Mouse (Mus musculus) hindbrain, postnatal 0 days (tissue): Measurements from ENCODE around the gene Osbpl2. TPM values are rescaled to one million over a fixed set of nuclear protein-coding genes. Genes with fewer than 3 reads are reported as not detected.
A peak's percentile ranks its signal among the peaks of the same experiment; 100 is the strongest.

Experiments
- ATAC-seq: fragments of 200-750 bp; cut with Nextera tagmentation; 2 replicates; pipeline ENCODE4 v1.8.0; 2017; ENCODE audit warnings: mild to moderate bottlenecking, moderate TSS enrichment, moderate library complexity
- DNase-seq: peaks from one replicate; pipeline ENCODE4 v3.0.0-alpha.2; 2015; ENCODE audit warnings: low spot score
- H3K27ac ChIP-seq: fragments of 300-500 bp; sonication (generic); 2 replicates; pipeline ENCODE4 v1.5.1; 2014; ENCODE audit warnings: mild to moderate bottlenecking
- H3K27me3 ChIP-seq: fragments of 300-500 bp; sonication (generic); 2 replicates; pipeline ENCODE4 v1.6.1; 2014; ENCODE audit warnings: low read length, mixed read lengths; ENCODE audit not compliant: insufficient read depth
- H3K36me3 ChIP-seq: fragments of 300-500 bp; sonication (generic); 2 replicates; pipeline ENCODE4 v1.6.1; 2014; ENCODE audit warnings: low read length, mixed read lengths; ENCODE audit not compliant: insufficient read depth
- H3K4me1 ChIP-seq: fragments of 300-500 bp; sonication (generic); 2 replicates; pipeline ENCODE4 v1.6.1; 2014; ENCODE audit warnings: antibody characterized with exemption, low read length, mixed read lengths; ENCODE audit not compliant: insufficient read depth
- H3K4me2 ChIP-seq: fragments of 300-500 bp; sonication (generic); 2 replicates; pipeline ENCODE4 v1.6.1; 2014; ENCODE audit warnings: low read depth, mild to moderate bottlenecking, low read length, moderate library complexity, mixed read lengths
- H3K4me3 ChIP-seq: fragments of 300-500 bp; sonication (generic); 2 replicates; pipeline ENCODE4 v1.5.1; 2014; ENCODE audit warnings: low read length
- H3K9ac ChIP-seq: fragments of 300-500 bp; sonication (generic); replicated peaks from 2 replicates; pipeline ENCODE4 v1.6.1; 2014; ENCODE audit warnings: mild to moderate bottlenecking, low read length, moderate library complexity, mixed read lengths
- H3K9me3 ChIP-seq: fragments of 300-500 bp; sonication (generic); 2 replicates; pipeline ENCODE4 v1.6.1; 2016; ENCODE audit warnings: low read length, mixed read lengths
- CTCF ChIP-seq: IDR thresholded peaks from 2 replicates; pipeline ENCODE4 v1.5.1; 2016; ENCODE audit warnings: antibody characterized with exemption, control low read depth, low read depth
- WGBS: fragments of 180-500 bp; shearing (Covaris S2); extraction: QIAGEN DNeasy Blood & Tissue Kit; methylation state at CpG from one replicate; pipeline ENCODE4 v1.1.7; 2014; 5-methylcytosine and 5-hydroxymethylcytosine counted together
- polyA plus RNA-seq: library from polyadenylated mRNA; unstranded; fragments of >200 nt; fragmentation: Nextera tagmentation; extraction: Ambion mirVana; gene quantifications from 2 replicates; pipeline ENCODE4 v1.2.1, GENCODE M21; 2015
- total RNA-seq: library from RNA; depleted of rRNA; stranded (reverse); fragments of >200 nt; gene quantifications from 2 replicates; pipeline ENCODE4 v1.2.3, GENCODE M21; 2014

Osbpl2 gene
- total and polyA plus RNA-seq, 2 experiments from 2014 or later = 39.2 to 57.9 TPM

GRCm38 (mm10) chr2:180148551-180148950 is 29.4 kb downstream of the Osbpl2 start:
- WGBS = 84% methylated on average over 9 of the region's 9 CpGs
- H3K4me3 ChIP-seq = no peak overlapping the region
- no peaks in the 10 kb centered on the region for H3K27me3 ChIP-seq
- TF ChIP-seq CTCF = no peak
- DNase-seq = no peak
- no peak overlapping the region for H3K4me2 ChIP-seq
- no peak overlapping the region for H3K9ac ChIP-seq
- ATAC-seq = no peak
- H3K9me3 ChIP-seq = no peaks in the 10 kb centered on the region
- peaks cover 50% of the 10 kb centered on the region for H3K36me3 ChIP-seq
- H3K27ac ChIP-seq = no peak overlapping the region
- no peaks in the 10 kb centered on the region for H3K4me1 ChIP-seq

GRCm38 (mm10) chr2:180154796-180155195 is 35.7 kb downstream of the Osbpl2 start:
- H3K4me3 ChIP-seq = no peak overlapping the region
- TF ChIP-seq CTCF = no peak
- ATAC-seq = peak; percentile 58
- H3K4me2 ChIP-seq = no peak overlapping the region
- 58% methylated on average over 3 of the region's 3 CpGs for WGBS
- peaks cover 54% of the 10 kb centered on the region for H3K36me3 ChIP-seq
- H3K27me3 ChIP-seq = no peaks in the 10 kb centered on the region
- H3K27ac ChIP-seq = no peak overlapping the region
- no peak overlapping the region for H3K9ac ChIP-seq
- H3K9me3 ChIP-seq = no peaks in the 10 kb centered on the region
- H3K4me1 ChIP-seq = no peaks in the 10 kb centered on the region
- peak; percentile 50 for DNase-seq

GRCm38 (mm10) chr2:180158627-180159026 is 39.5 kb downstream of the Osbpl2 start:
- Histone ChIP-seq H3K36me3 (peaks cover 66% of the 10 kb centered on the region), H3K27me3 (no peaks in the 10 kb centered on the region), H3K4me3 (no peak overlapping the region), H3K9me3 (no peaks in the 10 kb centered on the region), H3K4me1 (no peaks in the 10 kb centered on the region), H3K9ac (no peak overlapping the region), H3K27ac (no peak overlapping the region), H3K4me2 (no peak overlapping the region)
- WGBS = 96% methylated on average over 3 of the region's 3 CpGs
- ATAC-seq (no peak), DNase-seq (no peak)
- TF ChIP-seq CTCF = no peak

- no peak overlapping the region for H3K9ac ChIP-seq
- H3K4me1 ChIP-seq = peaks cover 3% of the 10 kb centered on the region; the same call in 1 of the 2 replicates
- no peaks in the 10 kb centered on the region for H3K9me3 ChIP-seq
- peak; percentile 47; the same call in 1 of the 2 replicates for ATAC-seq
- peaks cover 22% of the 10 kb centered on the region for H3K36me3 ChIP-seq
- no peak overlapping the region for H3K4me3 ChIP-seq
- H3K27ac ChIP-seq = no peak overlapping the region
- H3K4me2 ChIP-seq = no peak overlapping the region
- 56% methylated on average over 2 of the region's 2 CpGs for WGBS
- no peaks in the 10 kb centered on the region for H3K27me3 ChIP-seq
- DNase-seq = peak; percentile 66
- no peak for TF ChIP-seq CTCF
Measured at GRCm38 (mm10) chr2:180165855-180166254, 46.7 kb downstream of the Osbpl2 start.

- no peak for ATAC-seq
- Histone ChIP-seq H3K4me3 (no peak overlapping the region), H3K36me3 (peaks cover 12% of the 10 kb centered on the region), H3K27ac (no peak overlapping the region), H3K4me2 (no peak overlapping the region), H3K27me3 (no peaks in the 10 kb centered on the region), H3K4me1 (peaks cover 3% of the 10 kb centered on the region; the same call in 1 of the 2 replicates), H3K9me3 (no peaks in the 10 kb centered on the region), H3K9ac (no peak overlapping the region)
- TF ChIP-seq CTCF = no peak
- DNase-seq = no peak
- 76% methylated on average over 2 of the region's 2 CpGs for WGBS
Measured at GRCm38 (mm10) chr2:180166869-180167268, 47.8 kb downstream of the Osbpl2 start.

- no peak for TF ChIP-seq CTCF
- no peak for DNase-seq
- H3K27me3 ChIP-seq = no peaks in the 10 kb centered on the region
- H3K4me2 ChIP-seq = no peak overlapping the region; the same call in 1 of the 2 replicates
- H3K9ac ChIP-seq = no peak overlapping the region
- WGBS = 85% methylated on average over 11 of the region's 11 CpGs
- no peak overlapping the region for H3K4me3 ChIP-seq
- H3K9me3 ChIP-seq = no peaks in the 10 kb centered on the region
- H3K4me1 ChIP-seq = peaks cover 8% of the 10 kb centered on the region
- peaks cover 18% of the 10 kb centered on the region; the same call in 1 of the 2 replicates for H3K36me3 ChIP-seq
- ATAC-seq = no peak
- peak overlapping the region; percentile 97; the same call in 1 of the 2 replicates for H3K27ac ChIP-seq
Measured at GRCm38 (mm10) chr2:180170151-180170805, 51.2 kb downstream of the Osbpl2 start.

GRCm38 (mm10) chr2:180170806-180171521 is 51.9 kb downstream of the Osbpl2 start, which contains the start of gene Adrm1:
Adrm1 (plus strand) TSS chr2:180171485.
- DNase-seq = peak; percentile 98
- Histone ChIP-seq H3K9me3 (no peaks in the 10 kb centered on the region), H3K27me3 (no peaks in the 10 kb centered on the region), H3K4me2 (peak within 1 kb of the TSS; percentile 63), H3K9ac (peak within 1 kb of the TSS; percentile 88), H3K36me3 (peaks cover 21% of the 10 kb centered on the region; the same call in 1 of the 2 replicates), H3K4me3 (peak within 1 kb of the TSS; percentile 76), H3K4me1 (peaks cover 7% of the 10 kb centered on the region), H3K27ac (peak within 1 kb of the TSS; percentile 97)
- TF ChIP-seq CTCF = peak; percentile 77
- 6% methylated on average over 41 of the region's 41 CpGs for WGBS
- peak; percentile 98 for ATAC-seq
